Mouse (Mus musculus): Measurements from ENCODE around the gene Aven.

Gene Aven

GRCm38 (mm10) chr2:112669461-112669860 lies 176.7 kb downstream of the Aven start:
- DNase-seq (ENCODE audit: low spot score in 2 of 2): no peak

GRCm38 (mm10) chr2:112676175-112676574 lies 183.4 kb downstream of the Aven start:
- DNase-seq (ENCODE audit: low spot score in 2 of 2): no peak

DNA sequence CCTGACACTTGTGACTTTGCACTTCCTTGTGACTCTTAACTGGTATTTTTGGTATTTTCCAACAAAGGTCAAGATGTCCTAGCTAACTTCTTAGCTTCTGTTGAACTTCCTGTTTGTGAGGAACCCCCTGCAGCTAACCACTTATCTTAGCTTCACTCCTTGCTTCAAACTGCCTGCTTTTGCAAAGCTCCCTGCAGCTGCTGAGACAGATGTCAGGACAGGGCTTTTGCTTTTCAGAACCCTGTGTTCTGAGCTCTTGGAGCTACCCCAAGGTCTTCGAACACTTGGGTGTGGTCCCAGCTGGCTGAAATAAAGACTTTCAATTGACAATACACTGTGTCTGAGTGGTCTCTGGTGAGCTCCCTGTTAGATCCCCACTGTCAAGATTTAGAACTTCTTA lies 184.0 kb downstream of the Aven start:
- DNase-seq (ENCODE audit: low spot score in 2 of 2): no peak

- no peak for DNase-seq (ENCODE audit: low spot score in 2 of 2)
These were observed 184.5 kb downstream of the Aven start for GRCm38 (mm10) chr2:112677246-112677645.

GRCm38 (mm10) chr2:112681817-112682216 lies 189.1 kb downstream of the Aven start:
- no peak for DNase-seq (ENCODE audit: low spot score in 2 of 2)
